Comparison of ENCODE assay signal across 14 mouse cellular contexts in the genomic region with DNA sequence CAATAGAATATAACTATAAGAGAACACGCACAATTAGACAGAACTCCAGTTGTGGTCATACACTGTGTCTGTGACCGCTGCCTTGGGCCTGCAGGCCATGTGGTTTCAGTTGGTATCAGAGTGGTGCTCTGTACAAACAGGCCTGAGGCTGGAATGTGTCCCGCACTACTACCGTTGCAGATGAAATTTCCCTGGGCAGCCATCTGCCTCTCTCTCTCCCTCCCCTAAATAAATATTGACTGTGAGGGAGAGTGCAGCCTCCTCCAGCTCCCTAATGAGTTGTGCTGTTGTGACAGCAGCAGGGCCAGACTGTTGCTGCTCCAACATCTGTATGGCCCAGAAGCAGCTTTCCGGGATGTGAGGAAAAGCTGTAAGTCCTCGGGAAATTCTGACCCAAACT.
DNase-seq lines count a peak whose midpoint lies in the region; ATAC-seq and TF ChIP-seq lines count a peak whose summit lies in the region.
"Had no signal": no experiment of that assay in that cellular context is flagged by ENCODE, and none has a peak within 500 bp of the region (broad histone marks: within the 10 kb centered on the region; RNA-seq: fewer than 3 reads in every experiment).

No protein-coding gene starts in this region.

- no peak overlapping the region for H3K4me2 ChIP-seq in kidney, postnatal 0 days (ENCODE audit: low read length)
- no peak overlapping the region for H3K4me2 ChIP-seq in intestine, embryonic 16.5 days (ENCODE audit: low read depth, low read length)
- no peak overlapping the region for H3K4me2 ChIP-seq in liver, embryonic 14.5 days (ENCODE audit: low read depth)

- no peak for TF ChIP-seq POLR2A in kidney, adult 2 months (IDR thresholded peaks at IDR 0.05; ENCODE audit: low read depth, low read length)

- no peak; the same call in 1 of the 2 replicates for ATAC-seq in kidney, postnatal 0 days (replicated peaks; ENCODE audit: low FRiP score, low read depth)
- peak; percentile 23; the same call in 1 of the 2 replicates for ATAC-seq in intestine, embryonic 16.5 days
- 0 out of 2 replicates have a peak, but pooled peaks have one; percentile 35 for ATAC-seq in liver, embryonic 14.5 days (ENCODE audit: insufficient read depth)
- ATAC-seq: hindbrain, postnatal 0 days had no signal

- no peak for TF ChIP-seq CTCF in kidney, postnatal 0 days (IDR thresholded peaks at IDR 0.05; ENCODE audit: low read depth)
- TF ChIP-seq CTCF in kidney, adult 2 months (conservative IDR thresholded peaks at IDR 0.05; ENCODE audit: insufficient read depth, insufficient read length, low read depth, low read length): no peak
- TF ChIP-seq CTCF in liver, embryonic 14.5 days (IDR thresholded peaks at IDR 0.05; ENCODE audit: low read depth): no peak

- H3K9ac ChIP-seq in kidney, postnatal 0 days (ENCODE audit: low read depth, low read length): no peak overlapping the region
- no peak overlapping the region for H3K9ac ChIP-seq in intestine, embryonic 16.5 days (ENCODE audit: low read depth, low read length)
- H3K9ac ChIP-seq in liver, embryonic 14.5 days (replicated peaks): no peak overlapping the region

- no peak overlapping the region for H3K4me3 ChIP-seq in kidney, postnatal 0 days (replicated peaks; ENCODE audit: low read depth, low read length)
- no peak overlapping the region for H3K4me3 ChIP-seq in kidney, adult 2 months (ENCODE audit: insufficient read depth, low read depth, low read length)
- H3K4me3 ChIP-seq in intestine, embryonic 16.5 days (ENCODE audit: low read length): no peak overlapping the region
- H3K4me3 ChIP-seq in liver, embryonic 14.5 days (ENCODE audit: insufficient read depth in 1 of 2, low read depth in 2 of 2, low read length in 2 of 2): no peak overlapping the region
- H3K4me3 ChIP-seq: heart, adult 2 months had no signal

- H3K9me3 ChIP-seq in kidney, postnatal 0 days (replicated peaks; ENCODE audit: low read length): no peaks in the 10 kb centered on the region
- H3K9me3 ChIP-seq in intestine, embryonic 16.5 days (ENCODE audit: control insufficient read depth, low read length): no peaks in the 10 kb centered on the region
- H3K9me3 ChIP-seq in liver, embryonic 14.5 days (ENCODE audit: control insufficient read depth, low read length): no peaks in the 10 kb centered on the region

- no peak overlapping the region for H3K27ac ChIP-seq in kidney, postnatal 0 days
- H3K27ac ChIP-seq in kidney, adult 2 months (ENCODE audit: insufficient read depth, low read depth, low read length): no peak overlapping the region
- no peak overlapping the region for H3K27ac ChIP-seq in intestine, embryonic 16.5 days (ENCODE audit: low read length)
- no peak overlapping the region for H3K27ac ChIP-seq in liver, embryonic 14.5 days
- H3K27ac ChIP-seq: heart, adult 2 months; hindbrain, postnatal 0 days had no signal

- peak; percentile 69 for DNase-seq in kidney, postnatal 0 days (ENCODE audit: low spot score)
- no peak for DNase-seq in kidney, adult 2 months
- DNase-seq in embryo, embryonic 9.5 days (ENCODE audit: extremely low spot score): peak; percentile 36
- peak in 1 of 3 experiments; percentile 5 for DNase-seq in liver, embryonic 14.5 days (ENCODE audit: low read depth in 3 of 3, low spot score in 3 of 3)
- no peak for DNase-seq in retina, postnatal 1 day
- no peak for DNase-seq in ovary, postnatal 10 days (ENCODE audit: low spot score)
- no peak for DNase-seq in frontal cortex, postnatal 36 days (ENCODE audit: low spot score in 2 of 2)
- DNase-seq: adrenal gland, postnatal 14 days; heart, adult 2 months; heart, postnatal 14 days; lung, adult 2 months; thymus, adult 2 months had no signal

- no peaks in the 10 kb centered on the region for H3K27me3 ChIP-seq in kidney, postnatal 0 days (ENCODE audit: insufficient read depth, low read length)
- H3K27me3 ChIP-seq in kidney, adult 2 months (replicated peaks; ENCODE audit: control insufficient read depth, insufficient read depth, low read length): no peaks in the 10 kb centered on the region; the same call in 1 of the 2 replicates
- no peaks in the 10 kb centered on the region for H3K27me3 ChIP-seq in intestine, embryonic 16.5 days (replicated peaks; ENCODE audit: control insufficient read depth, insufficient read depth, low read length)
- H3K27me3 ChIP-seq in liver, embryonic 14.5 days (ENCODE audit: control insufficient read depth, insufficient read depth, low read length): no peaks in the 10 kb centered on the region

- TF ChIP-seq EP300 in liver, embryonic 14.5 days (IDR thresholded peaks at IDR 0.05; ENCODE audit: low read depth): no peak

- no peaks in the 10 kb centered on the region for H3K4me1 ChIP-seq in kidney, postnatal 0 days (replicated peaks; ENCODE audit: insufficient read depth, low read length)
- H3K4me1 ChIP-seq in kidney, adult 2 months (ENCODE audit: control insufficient read depth, insufficient read depth, low read length): no peaks in the 10 kb centered on the region
- H3K4me1 ChIP-seq in intestine, embryonic 16.5 days (ENCODE audit: control insufficient read depth, insufficient read depth, low read length): no peaks in the 10 kb centered on the region
- H3K4me1 ChIP-seq in liver, embryonic 14.5 days (replicated peaks; ENCODE audit: control insufficient read depth in 2 of 2, insufficient read depth in 2 of 2, low read length in 1 of 2): 0 out of 4 replicates have a peak, but pooled peaks cover 0 to 1% of the 10 kb centered on the region in 2 experiments

- WGBS in kidney, postnatal 0 days: 40% methylated on average over 6 of the region's 6 CpGs
- 64% methylated on average over 6 of the region's 6 CpGs for WGBS in kidney, adult 2 months
- 38% methylated on average over 6 of the region's 6 CpGs for WGBS in intestine, embryonic 16.5 days
- WGBS in liver, embryonic 14.5 days (ENCODE audit: insufficient replicate concordance): 63% methylated on average over 6 of the region's 6 CpGs

- no peaks in the 10 kb centered on the region for H3K36me3 ChIP-seq in kidney, postnatal 0 days (ENCODE audit: insufficient read depth, low read length)
- H3K36me3 ChIP-seq in kidney, adult 2 months (ENCODE audit: control insufficient read depth, insufficient read depth, low read length): no peaks in the 10 kb centered on the region
- H3K36me3 ChIP-seq in intestine, embryonic 16.5 days (ENCODE audit: control insufficient read depth, insufficient read depth, low read length): no peaks in the 10 kb centered on the region
- H3K36me3 ChIP-seq in liver, embryonic 14.5 days (replicated peaks; ENCODE audit: control insufficient read depth, insufficient read depth, low read depth): no peaks in the 10 kb centered on the region

Comparison
In these comparisons a context has a peak if more than half of its experiments do, and no peak if none do; other contexts are left out.
1. DNase-seq: peak in kidney, postnatal 0 days (single experiment) and embryo, embryonic 9.5 days (single experiment); none in kidney, adult 2 months (single experiment), retina, postnatal 1 day (single experiment), ovary, postnatal 10 days (single experiment) and frontal cortex, postnatal 36 days (0 of 2).